Mouse (Mus musculus) forebrain, embryonic 14.5 days (tissue): Measurements from ENCODE around the gene Tomm7. TPM values are rescaled to one million over a fixed set of nuclear protein-coding genes. Genes with fewer than 3 reads are reported as not detected.
A peak's percentile ranks its signal among the peaks of the same experiment; 100 is the strongest.
"Not testable (repeated sequence)": the region's sequence is repeated elsewhere in the genome, so short reads cannot be mapped to it uniquely, and the experiment has no call there.

Experiments used
- ATAC-seq: fragments of 200-750 bp; cut with Nextera tagmentation; 2 replicates; pipeline ENCODE4 v1.8.0; 2017; ENCODE audit warnings: mild to moderate bottlenecking, moderate library complexity
- DNase-seq: peaks from one replicate; pipeline ENCODE4 v3.0.0-alpha.2; 2015; ENCODE audit warnings: low spot score
- H3K27ac ChIP-seq: fragments of 300-500 bp; sonication (generic); 2 replicates; pipeline ENCODE4 v1.5.1; 2014; ENCODE audit warnings: low read depth, mild to moderate bottlenecking, control low read depth, low read length, moderate library complexity
- H3K27me3 ChIP-seq: fragments of 300-500 bp; sonication (generic); replicated peaks from 2 replicates; pipeline ENCODE4 v1.6.1; 2014; ENCODE audit warnings: low read length, control low read depth, mixed read lengths; ENCODE audit not compliant: control insufficient read depth, insufficient read depth
- H3K36me3 ChIP-seq: fragments of 300-500 bp; sonication (generic); 2 replicates; pipeline ENCODE4 v1.6.1; 2014; ENCODE audit warnings: low read length, control low read depth; ENCODE audit not compliant: control insufficient read depth, insufficient read depth
- H3K4me1 ChIP-seq: fragments of 300-500 bp; sonication (generic); 2 replicates; pipeline ENCODE4 v1.6.1; 2014; ENCODE audit warnings: antibody characterized with exemption, low read length, control low read depth; ENCODE audit not compliant: control insufficient read depth, insufficient read depth
- H3K4me2 ChIP-seq: fragments of 300-500 bp; sonication (generic); 2 replicates; pipeline ENCODE4 v1.6.1; 2014; ENCODE audit warnings: mild to moderate bottlenecking, control low read depth, low read length
- H3K4me3 ChIP-seq: fragments of 300-500 bp; sonication (generic); 2 replicates; pipeline ENCODE4 v1.5.1; 2014; ENCODE audit warnings: low read depth, low read length, control low read depth
- H3K9ac ChIP-seq: fragments of 300-500 bp; sonication (generic); 2 replicates; pipeline ENCODE4 v1.6.1; 2014; ENCODE audit warnings: mild to moderate bottlenecking, low read length, control low read depth, moderate library complexity
- H3K9me3 ChIP-seq: fragments of 300-500 bp; sonication (generic); replicated peaks from 2 replicates; pipeline ENCODE4 v1.6.1; 2016; ENCODE audit warnings: low read length, control low read depth, mixed read lengths; ENCODE audit not compliant: control insufficient read depth
- WGBS: fragments of 180-500 bp; shearing (Covaris S2); extraction: QIAGEN DNeasy Blood & Tissue Kit; methylation state at CpG from one replicate; pipeline ENCODE4 v1.1.7; 2014; 5-methylcytosine and 5-hydroxymethylcytosine counted together
- polyA plus RNA-seq: library from polyadenylated mRNA; unstranded; fragments of >200 nt; fragmentation: Nextera tagmentation; extraction: Ambion mirVana; gene quantifications from 2 replicates; pipeline ENCODE4 v1.2.1, GENCODE M21; 2014

The Tomm7 gene
- polyA plus RNA-seq, 1 experiment from 2014 or later, result 120 TPM

DNA sequence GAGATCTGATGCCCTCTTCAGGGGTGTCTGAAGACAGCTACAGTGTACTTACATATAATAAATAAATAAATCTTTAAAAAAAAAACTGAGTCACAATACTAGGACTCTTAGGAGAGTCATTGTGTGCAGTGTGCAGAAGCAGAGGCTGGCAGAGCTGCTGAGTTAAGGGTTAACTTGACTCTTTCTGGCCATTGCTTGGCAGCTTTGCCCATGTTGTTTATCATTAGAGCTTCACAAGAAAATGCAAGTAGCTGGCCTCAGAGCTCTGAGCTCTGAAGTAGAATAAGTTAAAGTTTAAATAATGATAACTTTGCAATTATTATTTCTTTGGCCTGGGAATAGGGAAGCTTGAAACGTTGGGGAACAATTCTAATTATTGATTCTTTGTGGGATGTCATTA, 8.3 kb downstream of the Tomm7 start:
- not testable (repeated sequence) for H3K4me3 ChIP-seq, DNase-seq, ATAC-seq

DNA sequence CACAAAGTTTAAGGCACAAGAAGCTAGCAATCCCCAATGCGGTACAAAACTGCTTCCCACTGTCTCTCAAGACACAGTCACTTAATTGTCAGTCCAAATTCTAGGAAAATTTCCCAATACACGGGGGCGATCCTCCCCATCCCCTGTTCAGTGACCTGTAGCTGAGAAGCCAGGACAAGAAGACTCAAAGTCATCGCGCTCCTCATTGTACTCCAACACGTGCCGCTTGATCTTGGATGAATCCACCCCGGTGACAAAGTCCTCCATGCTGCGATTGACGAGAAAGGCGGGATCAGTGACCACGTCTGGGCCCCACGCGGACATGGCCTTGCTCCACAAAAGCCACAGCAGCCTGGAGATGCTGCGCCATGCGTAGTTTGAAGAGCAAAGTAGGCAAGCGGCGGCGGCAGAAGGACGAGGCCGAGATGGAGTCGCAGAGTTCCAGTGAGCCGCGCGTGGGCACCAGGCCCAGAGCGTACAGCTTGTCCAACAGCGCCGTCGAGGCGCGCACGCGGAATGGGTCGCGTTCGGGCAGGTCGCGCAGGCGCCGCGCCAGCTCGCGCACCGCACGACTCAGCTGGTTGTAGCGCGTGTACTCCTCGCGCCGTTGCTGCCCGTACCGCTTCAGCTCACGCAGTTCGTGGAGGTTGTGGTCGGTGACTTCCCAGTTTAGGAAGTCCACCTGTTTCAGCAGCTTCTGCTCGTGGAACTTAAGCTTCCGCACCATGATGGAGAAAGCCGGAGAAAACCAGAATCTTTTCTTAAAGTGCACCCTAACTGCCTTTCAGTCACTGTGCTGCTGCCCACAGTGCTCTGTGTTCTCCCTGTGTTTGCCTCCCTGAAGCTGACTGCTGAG, 12.8 kb downstream of the Tomm7 start:
- no peak overlapping the region for H3K4me3 ChIP-seq
- H3K4me1 ChIP-seq, result no peaks in the 10 kb centered on the region
- DNase-seq (peak; percentile 24), ATAC-seq (no peak)
- H3K27ac ChIP-seq, result no peak overlapping the region
- H3K36me3 ChIP-seq, result no peaks in the 10 kb centered on the region
- no peaks in the 10 kb centered on the region for H3K9me3 ChIP-seq
- H3K9ac ChIP-seq, result no peak overlapping the region
- peak overlapping the region; percentile 21; the same call in 1 of the 2 replicates for H3K4me2 ChIP-seq
- 47% methylated on average over 58 of the region's 58 CpGs for WGBS
- H3K27me3 ChIP-seq, result 0 out of 2 replicates have a peak, but pooled peaks cover 3% of the 10 kb centered on the region

More for the DNA sequence above, 8.3 kb downstream of the Tomm7 start:
- H3K27ac ChIP-seq, H3K27me3 ChIP-seq, H3K4me1 ChIP-seq, H3K9me3 ChIP-seq, H3K9ac ChIP-seq, H3K4me2 ChIP-seq: not testable (repeated sequence)
- peaks cover 14% of the 10 kb centered on the region for H3K36me3 ChIP-seq
- WGBS, result 67% methylated on average over 1 of the region's 1 CpGs

- no peaks in the 10 kb centered on the region for H3K9me3 ChIP-seq
- H3K4me1 ChIP-seq, result no peaks in the 10 kb centered on the region
- no peak overlapping the region for H3K9ac ChIP-seq
- H3K36me3 ChIP-seq, result no peaks in the 10 kb centered on the region
- no peak overlapping the region for H3K4me2 ChIP-seq
- 0 out of 2 replicates have a peak, but pooled peaks have one; percentile 66 for ATAC-seq
- no peak overlapping the region for H3K27ac ChIP-seq
- no peak overlapping the region for H3K4me3 ChIP-seq
- 40% methylated on average over 11 of the region's 11 CpGs for WGBS
- 0 out of 2 replicates have a peak, but pooled peaks cover 3% of the 10 kb centered on the region for H3K27me3 ChIP-seq
- peak; percentile 73 for DNase-seq
These were observed 17.5 kb downstream of the Tomm7 start for GRCm38 (mm10) chr5:23826321-23827004.

- no peak for ATAC-seq
- Histone ChIP-seq H3K4me2 (no peak overlapping the region), H3K9ac (no peak overlapping the region), H3K36me3 (peaks cover 11% of the 10 kb centered on the region; the same call in 1 of the 2 replicates), H3K27me3 (no peaks in the 10 kb centered on the region), H3K4me1 (no peaks in the 10 kb centered on the region), H3K9me3 (no peaks in the 10 kb centered on the region), H3K4me3 (no peak overlapping the region), H3K27ac (no peak overlapping the region)
- DNase-seq, result no peak
- 78% methylated on average over 8 of the region's 8 CpGs for WGBS
These were observed 19.7 kb downstream of the Tomm7 start for GRCm38 (mm10) chr5:23824171-23824733.

DNA sequence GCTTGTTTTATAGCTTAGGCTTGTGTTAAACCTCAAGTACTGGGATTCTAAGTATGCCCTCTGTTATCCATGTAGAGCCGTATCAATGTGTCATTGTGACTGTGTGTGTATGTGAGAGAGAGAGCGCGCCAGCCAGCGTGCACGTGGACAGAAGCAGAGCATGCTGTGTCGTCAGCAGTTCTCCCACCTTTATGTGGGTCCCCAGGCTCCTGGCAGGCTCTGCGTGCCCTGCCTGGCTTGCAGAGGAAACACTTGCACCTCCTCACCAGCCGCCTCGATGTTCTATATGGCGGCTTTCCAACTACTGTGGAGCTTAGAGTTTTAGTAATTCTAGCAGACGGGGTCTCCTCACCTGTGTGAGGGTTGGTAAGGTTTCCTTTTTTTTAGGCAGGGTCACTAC, 21.7 kb downstream of the Tomm7 start:
- Histone ChIP-seq H3K27ac (no peak overlapping the region), H3K36me3 (peaks cover 25% of the 10 kb centered on the region), H3K9ac (no peak overlapping the region), H3K27me3 (no peaks in the 10 kb centered on the region), H3K4me2 (no peak overlapping the region), H3K4me1 (no peaks in the 10 kb centered on the region), H3K9me3 (no peaks in the 10 kb centered on the region), H3K4me3 (no peak overlapping the region)
- DNase-seq (no peak), ATAC-seq (no peak)
- 68% methylated on average over 11 of the region's 11 CpGs for WGBS

DNA sequence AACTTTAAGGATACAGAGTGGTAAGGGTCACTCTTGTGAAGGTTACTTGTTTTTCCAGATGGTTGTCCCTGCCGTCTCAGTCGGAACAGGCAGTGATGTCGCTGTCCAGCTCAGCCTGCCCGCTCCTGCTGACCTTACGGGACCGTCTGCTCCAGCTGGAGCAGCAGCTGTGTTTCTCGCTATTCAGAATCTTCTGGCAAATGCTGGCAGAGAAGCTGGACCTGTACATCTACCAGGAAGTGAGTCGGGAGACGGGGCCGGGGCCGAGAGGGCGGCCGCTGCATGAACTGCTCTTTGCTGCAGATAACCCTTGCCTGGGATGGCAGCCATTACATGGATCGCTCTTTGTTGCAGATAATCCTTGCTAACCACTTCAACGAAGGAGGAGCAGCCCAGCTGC, 27.3 kb downstream of the Tomm7 start:
- Histone ChIP-seq H3K9me3 (no peaks in the 10 kb centered on the region), H3K27ac (no peak overlapping the region), H3K27me3 (no peaks in the 10 kb centered on the region), H3K4me1 (no peaks in the 10 kb centered on the region), H3K36me3 (peaks cover 68% of the 10 kb centered on the region), H3K4me3 (no peak overlapping the region), H3K4me2 (no peak overlapping the region), H3K9ac (no peak overlapping the region)
- ATAC-seq (no peak), DNase-seq (no peak)
- 94% methylated on average over 15 of the region's 15 CpGs for WGBS

GRCm38 (mm10) chr5:23814841-23815240, 29.1 kb downstream of the Tomm7 start:
- Histone ChIP-seq H3K36me3 (peaks cover 80% of the 10 kb centered on the region), H3K4me2 (no peak overlapping the region), H3K9ac (no peak overlapping the region), H3K27me3 (no peaks in the 10 kb centered on the region), H3K9me3 (no peaks in the 10 kb centered on the region), H3K4me1 (no peaks in the 10 kb centered on the region), H3K27ac (no peak overlapping the region), H3K4me3 (no peak overlapping the region)
- DNase-seq (no peak), ATAC-seq (no peak)
- WGBS, result 57% methylated on average over 5 of the region's 5 CpGs

- 90% methylated on average over 2 of the region's 2 CpGs for WGBS
- ATAC-seq, result no peak
- DNase-seq, result no peak
- peaks cover 5% of the 10 kb centered on the region; the same call in 1 of the 2 replicates for H3K4me1 ChIP-seq
- no peak overlapping the region for H3K27ac ChIP-seq
- no peak overlapping the region for H3K9ac ChIP-seq
- no peaks in the 10 kb centered on the region for H3K27me3 ChIP-seq
- H3K36me3 ChIP-seq, result peaks cover 25% of the 10 kb centered on the region
- H3K9me3 ChIP-seq, result no peaks in the 10 kb centered on the region
- no peak overlapping the region for H3K4me2 ChIP-seq
- no peak overlapping the region for H3K4me3 ChIP-seq
These were observed 51.2 kb downstream of the Tomm7 start for GRCm38 (mm10) chr5:23792726-23793125.
